Mouse (Mus musculus): ENCODE measurements around the gene Cnnm4. TPM values are rescaled to one million over a fixed set of nuclear protein-coding genes. Genes with fewer than 3 reads are reported as not detected.

Cnnm4 gene
- polyA plus RNA-seq, 1 experiment: 15.3 TPM

DNA sequence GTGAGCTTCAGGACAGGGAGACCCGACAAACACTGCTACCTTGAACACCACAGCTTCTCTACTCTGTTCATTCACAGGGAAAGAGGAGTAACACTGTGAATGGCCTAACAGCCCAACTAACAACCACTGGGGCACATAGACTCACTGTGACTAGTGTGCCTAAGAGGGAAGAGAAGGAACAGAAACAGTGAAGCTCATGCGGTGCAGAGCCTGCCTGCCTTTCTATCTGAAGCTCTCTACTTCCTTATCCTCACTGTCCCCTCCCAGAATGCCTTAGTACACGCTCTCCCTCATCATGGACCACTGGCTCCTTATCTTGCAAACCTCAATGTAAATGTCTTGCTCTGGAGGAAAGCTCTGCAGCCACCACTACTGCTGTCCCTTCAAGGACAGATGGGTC, 34.2 kb upstream of the Cnnm4 start:
- TF ChIP-seq CTCF (IDR thresholded peaks at IDR 0.05; ENCODE audit: borderline replicate concordance, control insufficient read depth, extremely low read depth, insufficient read depth, low read length, poor library complexity): no peak
- TF ChIP-seq POLR2A (IDR thresholded peaks at IDR 0.05; ENCODE audit: control insufficient read depth, extremely low read depth, insufficient read depth, low read length, poor library complexity): no peak
- Histone ChIP-seq H3K27ac (ENCODE audit: control insufficient read depth, insufficient read depth, low read length) (no peak overlapping the region), H3K27me3 (ENCODE audit: control insufficient read depth, insufficient read depth, low read length) (no peaks in the 10 kb centered on the region), H3K4me3 (ENCODE audit: control insufficient read depth, insufficient read depth, low read length) (no peak overlapping the region), H3K36me3 (ENCODE audit: control insufficient read depth, insufficient read depth, low read length) (peaks cover 58% of the 10 kb centered on the region), H3K4me1 (replicated peaks; ENCODE audit: control insufficient read depth, insufficient read depth, low read length) (peaks cover 8% of the 10 kb centered on the region)
- no peak for DNase-seq
- 98% methylated on average over 3 of the region's 3 CpGs for WGBS

DNA sequence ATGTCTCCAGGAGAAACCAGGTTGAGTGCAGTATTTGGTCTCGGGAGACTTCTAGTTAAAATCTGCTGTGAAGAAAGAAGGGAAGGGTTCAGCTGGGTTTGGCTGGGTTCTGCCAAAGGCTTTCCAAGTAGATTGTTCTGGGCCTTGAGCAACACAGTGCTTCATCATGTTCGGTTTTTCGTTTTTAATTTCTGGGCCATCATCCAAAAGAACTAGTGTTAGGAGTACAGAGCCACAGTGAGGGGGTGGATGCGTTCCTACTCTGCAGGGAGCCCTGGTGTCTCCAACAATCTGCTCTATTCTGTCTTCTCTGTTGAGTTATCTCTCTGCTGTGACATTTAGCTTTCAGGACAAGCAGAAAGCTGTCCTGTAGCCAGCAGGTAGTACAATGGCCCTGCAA, 30.3 kb upstream of the Cnnm4 start:
- H3K4me1 ChIP-seq (replicated peaks; ENCODE audit: control insufficient read depth, insufficient read depth, low read length): peaks cover 15% of the 10 kb centered on the region
- H3K36me3 ChIP-seq (ENCODE audit: control insufficient read depth, insufficient read depth, low read length): peaks cover 41% of the 10 kb centered on the region
- 94% methylated on average over 4 of the region's 4 CpGs for WGBS

GRCm38 (mm10) chr1:36444471-36445464, 26.7 kb upstream of the Cnnm4 start, which contains the start of gene Lman2l:
Gene Lman2l, minus strand, starts transcription at chr1:36445271.
- no peaks in the 10 kb centered on the region for H3K27me3 ChIP-seq (ENCODE audit: control insufficient read depth, insufficient read depth, low read length)
- peaks cover 4% of the 10 kb centered on the region; the same call in 1 of the 2 replicates for H3K36me3 ChIP-seq (ENCODE audit: control insufficient read depth, insufficient read depth, low read length)
- peaks cover 18% of the 10 kb centered on the region for H3K4me1 ChIP-seq (replicated peaks; ENCODE audit: control insufficient read depth, insufficient read depth, low read length)
- peak within 1 kb of the TSS; percentile 98 for H3K4me3 ChIP-seq (ENCODE audit: control insufficient read depth, insufficient read depth, low read length)
- peak; percentile 98 for DNase-seq
- H3K27ac ChIP-seq (ENCODE audit: control insufficient read depth, insufficient read depth, low read length): peak within 1 kb of the TSS; percentile 97
- under 1% methylated on average over 56 of the region's 57 CpGs for WGBS
- TF ChIP-seq POLR2A (IDR thresholded peaks at IDR 0.05; ENCODE audit: control insufficient read depth, extremely low read depth, insufficient read depth, low read length, poor library complexity) (peak; percentile 94), CTCF (IDR thresholded peaks at IDR 0.05; ENCODE audit: borderline replicate concordance, control insufficient read depth, extremely low read depth, insufficient read depth, low read length, poor library complexity) (0 out of 2 replicates have a peak, but pooled peaks have one; percentile 48)

More for the DNA sequence above, 30.3 kb upstream of the Cnnm4 start:
- Histone ChIP-seq H3K4me3 (ENCODE audit: control insufficient read depth, insufficient read depth, low read length) (no peak overlapping the region), H3K27me3 (ENCODE audit: control insufficient read depth, insufficient read depth, low read length) (no peaks in the 10 kb centered on the region), H3K27ac (ENCODE audit: control insufficient read depth, insufficient read depth, low read length) (no peak overlapping the region)
- no peak for TF ChIP-seq POLR2A (IDR thresholded peaks at IDR 0.05; ENCODE audit: control insufficient read depth, extremely low read depth, insufficient read depth, low read length, poor library complexity)
- DNase-seq: no peak

GRCm38 (mm10) chr1:36445508-36445907, 25.9 kb upstream of the Cnnm4 start:
- Histone ChIP-seq H3K27ac (ENCODE audit: control insufficient read depth, insufficient read depth, low read length) (no peak overlapping the region), H3K4me3 (ENCODE audit: control insufficient read depth, insufficient read depth, low read length) (no peak overlapping the region), H3K4me1 (replicated peaks; ENCODE audit: control insufficient read depth, insufficient read depth, low read length) (peaks cover 18% of the 10 kb centered on the region), H3K27me3 (ENCODE audit: control insufficient read depth, insufficient read depth, low read length) (no peaks in the 10 kb centered on the region), H3K36me3 (ENCODE audit: control insufficient read depth, insufficient read depth, low read length) (peaks cover 4% of the 10 kb centered on the region; the same call in 1 of the 2 replicates)
- 50% methylated on average over 8 of the region's 8 CpGs for WGBS
- no peak for DNase-seq
- no peak for TF ChIP-seq POLR2A (IDR thresholded peaks at IDR 0.05; ENCODE audit: control insufficient read depth, extremely low read depth, insufficient read depth, low read length, poor library complexity)
- no peak for TF ChIP-seq CTCF (IDR thresholded peaks at IDR 0.05; ENCODE audit: borderline replicate concordance, control insufficient read depth, extremely low read depth, insufficient read depth, low read length, poor library complexity)

DNA sequence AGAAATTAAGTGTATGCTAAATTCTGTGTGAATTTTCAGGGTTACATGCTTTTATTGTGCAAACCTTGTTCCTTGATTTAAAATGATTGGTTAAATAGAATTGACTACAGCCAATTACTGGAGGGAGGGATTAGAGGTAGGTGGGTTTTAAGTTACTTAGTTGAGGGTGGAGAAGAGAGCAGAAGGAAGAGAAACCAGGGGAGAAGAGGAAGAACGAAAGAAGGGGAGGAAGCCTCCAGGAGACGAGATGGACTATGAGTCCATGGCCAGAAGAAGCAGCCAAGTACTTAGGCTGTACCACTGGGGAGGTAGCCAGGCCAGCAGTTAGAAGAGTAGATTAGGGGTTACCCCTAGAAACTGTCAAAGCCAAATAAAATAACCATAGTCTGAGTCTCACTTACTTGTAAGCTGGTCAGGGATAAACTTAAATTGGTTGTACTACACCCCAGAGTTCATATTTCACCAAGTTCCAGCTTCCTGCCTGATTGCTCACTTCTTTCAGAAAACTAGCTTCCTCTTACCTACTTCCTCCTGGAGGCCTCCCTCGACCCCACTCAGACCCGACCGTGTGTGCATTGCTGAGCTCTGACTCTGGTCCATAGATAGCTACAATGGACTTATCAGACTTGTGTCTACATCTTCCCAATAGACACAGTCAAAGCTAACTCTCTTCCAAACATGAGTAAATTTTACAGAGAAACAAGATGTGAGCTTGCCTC, 25.2 kb upstream of the Cnnm4 start:
- peak overlapping the region; percentile 53 for H3K27ac ChIP-seq (ENCODE audit: control insufficient read depth, insufficient read depth, low read length)
- WGBS: 26% methylated on average over 5 of the region's 5 CpGs
- no peak for TF ChIP-seq CTCF (IDR thresholded peaks at IDR 0.05; ENCODE audit: borderline replicate concordance, control insufficient read depth, extremely low read depth, insufficient read depth, low read length, poor library complexity)
- no peak for TF ChIP-seq POLR2A (IDR thresholded peaks at IDR 0.05; ENCODE audit: control insufficient read depth, extremely low read depth, insufficient read depth, low read length, poor library complexity)

GRCm38 (mm10) chr1:36446841-36447240, 24.6 kb upstream of the Cnnm4 start:
- Histone ChIP-seq H3K36me3 (ENCODE audit: control insufficient read depth, insufficient read depth, low read length) (0 out of 2 replicates have a peak, but pooled peaks cover 4% of the 10 kb centered on the region), H3K27ac (ENCODE audit: control insufficient read depth, insufficient read depth, low read length) (no peak overlapping the region), H3K4me3 (ENCODE audit: control insufficient read depth, insufficient read depth, low read length) (no peak overlapping the region), H3K4me1 (replicated peaks; ENCODE audit: control insufficient read depth, insufficient read depth, low read length) (peaks cover 18% of the 10 kb centered on the region), H3K27me3 (ENCODE audit: control insufficient read depth, insufficient read depth, low read length) (no peaks in the 10 kb centered on the region)
- DNase-seq: no peak
- 90% methylated on average over 5 of the region's 5 CpGs for WGBS
- TF ChIP-seq POLR2A (IDR thresholded peaks at IDR 0.05; ENCODE audit: control insufficient read depth, extremely low read depth, insufficient read depth, low read length, poor library complexity): no peak
- TF ChIP-seq CTCF (IDR thresholded peaks at IDR 0.05; ENCODE audit: borderline replicate concordance, control insufficient read depth, extremely low read depth, insufficient read depth, low read length, poor library complexity): no peak

More for the DNA sequence above, 25.2 kb upstream of the Cnnm4 start:
- Histone ChIP-seq H3K4me1 (replicated peaks; ENCODE audit: control insufficient read depth, insufficient read depth, low read length) (peaks cover 18% of the 10 kb centered on the region), H3K27me3 (ENCODE audit: control insufficient read depth, insufficient read depth, low read length) (no peaks in the 10 kb centered on the region), H3K36me3 (ENCODE audit: control insufficient read depth, insufficient read depth, low read length) (peaks cover 4% of the 10 kb centered on the region; the same call in 1 of the 2 replicates), H3K4me3 (ENCODE audit: control insufficient read depth, insufficient read depth, low read length) (no peak overlapping the region)
- DNase-seq: no peak
